Comparison of ENCODE assay signal across 24 mouse cellular contexts in the genomic region with DNA sequence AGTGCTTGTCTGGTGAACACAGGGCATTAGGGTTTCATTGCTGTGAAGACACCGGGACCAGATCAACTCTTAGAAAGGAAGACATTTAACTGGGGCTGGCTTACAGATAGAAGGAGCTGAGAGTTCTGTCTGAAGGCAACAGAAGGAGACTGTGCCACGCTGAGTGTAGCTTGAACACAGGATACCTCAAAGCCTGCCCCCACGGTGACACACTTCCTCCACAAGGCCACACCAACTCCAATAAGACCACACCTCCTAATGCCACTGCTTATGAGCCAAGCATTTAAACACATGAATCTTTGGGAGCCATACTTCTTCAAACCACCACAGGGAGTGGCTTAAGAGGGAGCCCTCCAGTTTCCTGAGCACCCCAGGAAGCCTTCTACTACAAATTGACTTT. TPM values are rescaled to one million over a fixed set of nuclear protein-coding genes. Genes with fewer than 3 reads are reported as not detected.
A peak's percentile ranks its signal among the peaks of the same experiment; 100 is the strongest.
DNase-seq lines count a peak whose midpoint lies in the region; ATAC-seq and TF ChIP-seq lines count a peak whose summit lies in the region.
"Had no signal": no experiment of that assay in that cellular context is flagged by ENCODE, and none has a peak within 500 bp of the region (broad histone marks: within the 10 kb centered on the region; RNA-seq: fewer than 3 reads in every experiment).

No protein-coding gene starts in this region.

- H3K9ac ChIP-seq in heart, embryonic 11.5 days (ENCODE audit: low read depth, low read length) = no peak overlapping the region
- no peak overlapping the region for H3K9ac ChIP-seq in hindbrain, postnatal 0 days (replicated peaks; ENCODE audit: low read length)
- H3K9ac ChIP-seq: forebrain, embryonic 12.5 days; kidney, embryonic 15.5 days; liver, embryonic 12.5 days; liver, postnatal 0 days; midbrain, embryonic 13.5 days had no signal

- 88% methylated on average over 3 of the region's 3 CpGs for WGBS in heart, embryonic 11.5 days (ENCODE audit: insufficient replicate concordance)
- 92% methylated on average over 3 of the region's 3 CpGs for WGBS in hindbrain, postnatal 0 days

- no peaks in the 10 kb centered on the region for H3K27me3 ChIP-seq in heart, embryonic 11.5 days (ENCODE audit: control insufficient read depth, insufficient read depth, low read length)
- H3K27me3 ChIP-seq in hindbrain, postnatal 0 days (ENCODE audit: insufficient read depth, low read length) = no peaks in the 10 kb centered on the region
- H3K27me3 ChIP-seq: forebrain, embryonic 12.5 days; kidney, embryonic 15.5 days; liver, embryonic 12.5 days; midbrain, embryonic 13.5 days had no signal

- no peaks in the 10 kb centered on the region for H3K36me3 ChIP-seq in heart, embryonic 11.5 days (ENCODE audit: control insufficient read depth, insufficient read depth, low read length)
- H3K36me3 ChIP-seq in hindbrain, postnatal 0 days (ENCODE audit: insufficient read depth, low read length) = no peaks in the 10 kb centered on the region
- H3K36me3 ChIP-seq: forebrain, embryonic 12.5 days; kidney, embryonic 15.5 days; liver, embryonic 12.5 days; midbrain, embryonic 13.5 days had no signal

- H3K4me2 ChIP-seq in heart, embryonic 11.5 days = no peak overlapping the region
- H3K4me2 ChIP-seq in hindbrain, postnatal 0 days (ENCODE audit: low read depth, low read length) = no peak overlapping the region
- H3K4me2 ChIP-seq: forebrain, embryonic 12.5 days; kidney, embryonic 15.5 days; liver, embryonic 12.5 days; midbrain, embryonic 13.5 days had no signal

- intact Hi-C loops in left cerebral cortex, adult 2 months (cut with DNase I) = no loop called here

- TF ChIP-seq CTCF in left cerebral cortex, adult 2 months (IDR thresholded peaks at IDR 0.05) = no peak
- no peak for TF ChIP-seq CTCF in hindbrain, postnatal 0 days (IDR thresholded peaks at IDR 0.05; ENCODE audit: low read depth)

- H3K4me3 ChIP-seq in heart, embryonic 11.5 days (ENCODE audit: low read depth, low read length) = no peak overlapping the region
- no peak overlapping the region for H3K4me3 ChIP-seq in left cerebral cortex, adult 2 months
- no peak overlapping the region for H3K4me3 ChIP-seq in hindbrain, postnatal 0 days (ENCODE audit: low read length)
- H3K4me3 ChIP-seq: erythroblast, embryonic 14.5 days; forebrain, embryonic 12.5 days; heart, adult 2 months; kidney, embryonic 15.5 days; liver, embryonic 12.5 days; midbrain, embryonic 13.5 days had no signal

- DNase-seq in heart, adult 11 months = peak; percentile 74
- peak; percentile 77 for DNase-seq in 416B (ENCODE audit: low read depth)
- DNase-seq in CD4-positive helper T cell, adult 2 months (ENCODE audit: low read depth, low spot score) = peak; percentile 29
- no peak for DNase-seq in left cerebral cortex, adult 2 months (ENCODE audit: extremely low spot score in 1 of 2, low spot score in 2 of 2)
- no peak for DNase-seq in hindbrain, postnatal 0 days (ENCODE audit: low spot score)
- DNase-seq: adrenal gland, postnatal 10 days; cerebellum, adult 11-12 months; cerebellum, postnatal 10 days; gastrocnemius, postnatal 36 days; heart, adult 2 months; kidney, adult 11 months; left cerebral cortex, postnatal 4 days; liver, postnatal 0 days; lung, postnatal 4 days; thymus, adult 2 months; thymus, postnatal 36 days had no signal

- no peak overlapping the region for H3K27ac ChIP-seq in heart, embryonic 11.5 days (ENCODE audit: low read depth, low read length)
- no peak overlapping the region for H3K27ac ChIP-seq in left cerebral cortex, adult 2 months
- H3K27ac ChIP-seq in hindbrain, postnatal 0 days = no peak overlapping the region
- H3K27ac ChIP-seq: forebrain, embryonic 12.5 days; heart, adult 2 months; kidney, embryonic 15.5 days; liver, embryonic 12.5 days; midbrain, embryonic 13.5 days had no signal

- peaks cover 4% of the 10 kb centered on the region; the same call in 1 of the 2 replicates for H3K4me1 ChIP-seq in heart, embryonic 11.5 days (ENCODE audit: control insufficient read depth, insufficient read depth, low read length)
- H3K4me1 ChIP-seq in hindbrain, postnatal 0 days (ENCODE audit: insufficient read depth, low read length) = no peaks in the 10 kb centered on the region
- H3K4me1 ChIP-seq: kidney, embryonic 15.5 days; midbrain, embryonic 13.5 days had no signal

- no peaks in the 10 kb centered on the region for H3K9me3 ChIP-seq in heart, embryonic 11.5 days (replicated peaks; ENCODE audit: control insufficient read depth, low read length)
- no peaks in the 10 kb centered on the region for H3K9me3 ChIP-seq in hindbrain, postnatal 0 days (ENCODE audit: low read length)
- H3K9me3 ChIP-seq: forebrain, embryonic 12.5 days; kidney, embryonic 15.5 days; liver, embryonic 12.5 days; midbrain, embryonic 13.5 days had no signal

- ATAC-seq in heart, embryonic 11.5 days (replicated peaks; ENCODE audit: insufficient number of reproducible peaks, low FRiP score, low TSS enrichment) = no peak
- peak; percentile 43 for ATAC-seq in inflammation-experienced regulatory T-cells, adult 6 months
- no peak for ATAC-seq in hindbrain, postnatal 0 days
- ATAC-seq: liver, embryonic 12.5 days; liver, postnatal 0 days; lung, postnatal 0 days; midbrain, embryonic 13.5 days had no signal

RNA-seq across cellular contexts. Expression of gene Aak1, which starts 51.2 kb away (rescaled TPM):
- polyA plus RNA-seq in heart, embryonic 11.5 days (2014; fragmentation: Nextera tagmentation; extraction: Ambion mirVana) = 23.0 and 24.3 TPM in 2 replicates
- 10 to 100 TPM; 23.9 to 27.8 (median 24.9) TPM for polyA plus RNA-seq in inflammation-experienced regulatory T-cells, adult 6 months (2017; shearing (Covaris generic))
- total RNA-seq in left cerebral cortex, adult 2 months (2021) = 100 to 1,000 TPM; 442 to 463 TPM
- total RNA-seq in hindbrain, postnatal 0 days (2014; rRNA removed) = 77.8 and 80.8 TPM in 2 replicates
- 27.0 and 32.6 TPM in 2 replicates for polyA plus RNA-seq in hindbrain, postnatal 0 days (2015; fragmentation: Nextera tagmentation; extraction: Ambion mirVana)

Comparison
In these comparisons a context has a peak if more than half of its experiments do, and no peak if none do; other contexts are left out.
1. DNase-seq: peak in heart, adult 11 months (single experiment), 416B (single experiment) and CD4-positive helper T cell, adult 2 months (single experiment); none in left cerebral cortex, adult 2 months (0 of 2) and hindbrain, postnatal 0 days (single experiment).